Mouse (Mus musculus): ENCODE measurements at regions not wholly inside any gene's neighbourhood (a gene's known extent, or its start where the extent isn't known, plus 50 kb on each side); places are given as distances from the start of the nearest gene placed in this dataset.

DNA sequence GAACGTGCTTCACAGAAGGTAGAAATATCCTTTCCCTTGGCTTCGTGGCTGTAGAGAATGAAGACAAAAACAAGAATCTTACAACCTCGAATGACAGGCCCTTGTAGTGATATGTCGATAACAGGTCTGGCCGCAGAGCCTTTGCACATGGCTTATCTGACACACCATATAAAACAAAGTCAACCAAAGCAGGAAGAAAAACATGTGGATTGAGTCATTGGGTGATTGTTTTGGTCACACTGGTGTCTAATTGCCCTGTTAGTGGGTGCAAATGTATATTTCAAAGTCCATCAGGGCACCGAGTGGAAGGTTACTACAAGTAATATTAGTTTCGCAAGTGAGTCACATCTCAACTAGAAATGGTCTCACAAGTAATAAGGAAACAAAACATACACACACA is 569.9 kb upstream of the Itga1 start:
- DNase-seq = no peak

DNA sequence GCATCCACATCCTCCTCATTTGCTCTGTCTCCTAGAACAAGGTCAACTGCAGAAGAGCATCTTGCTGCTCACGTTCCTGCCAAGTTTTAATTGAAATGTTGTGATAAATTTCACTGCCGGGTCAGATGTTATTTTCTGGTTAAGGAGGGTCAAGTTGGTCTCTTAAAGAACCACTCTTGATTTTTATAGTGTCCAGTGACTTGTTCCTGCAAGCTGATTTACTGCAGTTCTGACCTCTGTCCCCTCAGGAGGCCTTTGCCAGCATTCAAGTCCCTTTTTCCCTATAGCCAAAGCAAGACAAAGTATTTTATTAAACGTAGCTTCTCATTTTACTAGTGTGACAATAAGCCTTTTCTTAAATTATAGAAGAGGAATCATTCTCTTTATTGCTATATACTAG is 567.8 kb upstream of the Itga1 start:
- no peak for DNase-seq

DNA sequence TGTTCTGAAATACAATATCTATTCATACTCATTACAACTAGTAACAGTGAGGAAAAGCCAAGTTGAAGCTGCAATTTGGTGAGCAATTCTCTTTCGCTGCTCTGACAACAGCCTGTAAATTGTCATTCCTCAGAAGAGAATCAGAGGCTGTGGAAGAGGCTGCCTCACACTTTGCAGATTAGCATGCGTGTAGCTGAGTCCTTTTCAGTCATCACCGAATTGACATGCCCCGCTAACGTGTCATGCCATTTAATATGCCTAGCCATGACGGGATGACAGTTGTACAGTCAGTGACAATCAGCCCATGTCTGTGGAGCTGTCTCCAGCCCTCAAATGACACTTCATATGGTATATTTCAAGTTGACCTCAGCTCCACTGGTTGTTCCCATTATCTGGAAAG is 553.4 kb upstream of the Itga1 start:
- no peak for DNase-seq

DNA sequence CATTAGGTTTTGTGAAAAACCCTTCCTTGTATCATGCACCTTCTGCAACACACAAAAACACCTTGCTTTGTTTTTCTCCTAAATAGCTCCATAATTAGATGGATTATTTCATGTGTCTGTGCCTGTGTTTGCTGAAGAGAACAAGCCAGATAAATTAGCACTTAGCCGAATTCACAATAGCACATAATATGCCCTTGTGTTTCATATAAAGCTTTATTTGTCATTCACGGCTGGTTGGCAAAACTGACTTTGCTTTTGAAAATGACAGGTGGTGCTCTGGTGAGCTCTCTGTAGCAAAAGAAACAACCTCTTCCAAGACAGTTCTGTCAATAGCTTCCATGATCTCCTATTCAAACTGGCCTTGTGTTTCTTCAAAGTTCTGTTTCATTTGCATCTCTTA is 551.2 kb upstream of the Itga1 start:
- no peak for DNase-seq

DNA sequence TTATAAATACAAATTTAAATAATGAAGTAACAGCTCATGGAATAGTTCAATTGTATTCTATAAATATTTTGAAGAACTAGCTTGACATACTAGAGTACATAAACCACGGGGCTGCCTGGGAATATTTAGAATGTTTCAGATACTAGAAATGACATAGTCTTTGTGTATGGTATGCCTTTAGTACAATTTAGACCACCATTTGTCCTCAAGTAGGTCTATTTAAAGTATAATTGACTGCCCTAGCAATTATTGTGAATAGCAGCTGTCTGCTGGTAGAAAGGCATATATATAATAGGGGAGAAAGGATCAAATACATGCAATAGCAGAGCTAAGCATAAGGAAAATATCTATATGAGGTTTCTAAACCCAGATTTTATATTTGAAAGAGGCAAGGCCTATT is 550.6 kb upstream of the Itga1 start:
- no peak for DNase-seq

DNA sequence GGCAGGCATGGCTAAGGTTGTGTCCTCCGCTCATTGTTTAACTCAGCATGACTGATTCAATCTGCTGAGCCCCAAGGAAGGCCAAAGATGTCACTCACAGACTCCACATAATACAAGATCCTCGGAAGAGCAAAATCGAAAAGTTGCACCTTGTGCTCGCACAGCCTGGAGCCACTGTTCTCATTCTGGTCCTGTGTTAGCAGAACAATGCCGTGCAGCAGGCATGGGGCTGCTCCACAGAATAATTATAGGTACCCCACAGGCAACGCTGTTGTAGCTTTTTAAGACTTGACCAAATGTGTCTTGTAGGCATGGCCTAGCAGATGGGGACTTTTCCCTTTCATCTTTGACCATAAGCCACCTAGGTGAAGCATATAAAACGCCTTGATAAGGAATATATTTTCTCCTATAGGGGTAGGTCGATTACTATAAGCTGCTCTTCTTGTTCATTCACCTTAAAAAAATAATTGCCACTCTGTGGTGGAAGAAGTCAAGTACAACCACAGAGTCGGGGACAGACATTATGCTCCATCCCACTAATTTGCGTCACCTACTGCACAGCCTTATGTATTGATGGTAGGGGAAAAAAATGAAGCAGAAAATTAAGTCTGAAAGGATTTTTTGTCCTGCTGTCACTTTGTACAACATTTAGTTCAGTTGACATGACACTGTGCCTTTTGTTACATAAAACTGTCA is 529.8 kb upstream of the Itga1 start:
- no peak for DNase-seq

DNA sequence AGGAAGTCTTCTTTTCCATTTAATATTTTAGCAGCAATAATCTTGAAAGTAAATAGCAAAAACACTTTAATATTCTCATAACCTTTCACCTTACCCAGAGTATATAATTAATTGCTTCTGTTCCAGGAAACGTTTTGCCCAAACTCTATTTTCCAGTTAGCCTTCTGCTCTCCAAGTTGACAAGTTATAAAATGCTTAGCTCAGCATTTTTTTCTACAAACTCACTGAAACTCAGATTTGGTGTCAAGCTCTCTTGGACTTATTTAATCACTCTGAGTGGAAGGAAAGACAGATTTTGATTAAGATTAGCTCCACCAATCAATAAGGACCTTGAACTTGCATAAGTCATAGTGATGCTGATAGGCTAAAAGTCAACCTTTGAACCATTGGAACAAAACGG is 528.8 kb upstream of the Itga1 start:
- no peak for DNase-seq

DNA sequence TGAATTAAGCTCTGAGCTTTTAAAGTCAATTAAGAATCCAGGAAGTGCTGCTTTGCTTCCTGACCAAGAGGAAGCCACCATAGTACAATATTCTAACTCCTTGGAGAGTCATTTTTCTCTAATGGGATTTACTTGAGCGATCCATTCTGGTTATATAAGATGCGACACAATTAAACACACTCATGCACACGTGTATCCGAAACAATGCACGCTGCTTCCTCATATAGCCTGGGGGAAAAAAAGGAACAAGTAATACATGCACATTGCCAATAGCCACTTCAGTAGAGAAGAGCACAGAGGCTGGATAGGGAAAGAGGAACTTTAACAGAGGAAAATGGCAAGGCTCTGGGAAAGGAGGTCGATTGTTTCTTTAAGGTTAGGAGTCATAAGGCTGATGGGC is 511.4 kb upstream of the Itga1 start:
- no peak for DNase-seq

DNA sequence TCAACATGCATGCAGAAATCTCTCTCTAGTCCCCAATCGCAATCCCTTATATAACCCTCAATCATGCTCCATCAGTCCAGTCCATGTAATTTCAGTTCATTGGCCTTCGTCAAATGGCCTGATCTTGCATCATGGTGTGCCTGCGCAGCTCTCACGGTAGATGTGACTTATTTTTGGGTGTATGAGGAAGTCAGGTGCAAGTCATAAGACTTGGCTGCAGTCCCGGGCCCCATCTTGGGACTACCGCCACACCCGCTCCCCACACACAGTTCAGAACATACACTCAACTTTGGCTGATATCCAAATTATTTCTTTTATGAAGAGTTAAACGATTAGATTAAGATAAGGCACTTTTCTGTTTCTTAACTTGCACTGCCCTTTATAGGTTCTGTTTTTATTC is 504.7 kb upstream of the Itga1 start:
- no peak for DNase-seq

DNA sequence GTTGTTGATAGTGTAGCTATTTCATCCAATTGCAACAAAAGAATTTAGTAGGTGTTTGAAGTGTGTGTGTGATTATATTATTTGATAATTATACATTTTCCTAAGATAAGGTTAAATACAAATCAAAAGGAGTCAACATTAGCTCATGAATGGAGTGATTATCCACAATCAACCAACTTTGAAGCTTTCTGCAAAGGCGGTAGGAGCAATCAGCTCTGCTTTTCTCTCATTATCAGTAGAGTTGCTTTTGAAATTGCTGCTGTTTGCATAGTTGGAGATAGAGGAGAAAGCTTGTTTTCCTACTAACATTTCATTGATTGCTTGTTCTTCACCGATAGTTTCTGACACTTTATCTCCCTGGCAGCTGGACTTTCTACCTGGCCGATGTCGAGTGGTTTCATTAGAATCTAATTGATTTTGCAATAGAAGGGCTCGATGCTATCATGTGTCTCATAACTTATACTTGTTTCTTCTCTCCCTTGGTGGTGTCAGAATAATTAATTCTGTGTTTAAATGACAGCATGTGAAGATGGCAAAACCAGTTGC is 493.4 kb upstream of the Itga1 start:
- no peak for DNase-seq

DNA sequence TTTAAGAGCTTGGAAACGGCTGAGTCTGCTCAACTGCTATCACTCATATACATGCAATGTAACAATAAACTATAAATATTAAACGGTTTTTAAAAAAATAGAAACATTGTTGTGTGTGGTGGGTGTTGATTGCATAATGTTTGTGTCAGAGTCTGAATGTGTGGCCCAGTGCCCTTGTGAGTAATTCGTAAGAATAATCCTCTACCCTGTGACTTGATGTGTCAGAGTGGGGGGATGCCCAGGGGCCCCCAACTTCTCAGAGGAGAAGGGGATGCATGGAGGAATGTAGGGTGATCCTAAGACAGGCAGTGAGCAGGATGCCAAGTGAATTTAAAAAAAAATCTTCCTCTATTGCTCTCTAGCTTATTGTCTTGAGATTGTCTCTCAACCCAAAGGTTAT is 474.2 kb upstream of the Itga1 start:
- DNase-seq = no peak

DNA sequence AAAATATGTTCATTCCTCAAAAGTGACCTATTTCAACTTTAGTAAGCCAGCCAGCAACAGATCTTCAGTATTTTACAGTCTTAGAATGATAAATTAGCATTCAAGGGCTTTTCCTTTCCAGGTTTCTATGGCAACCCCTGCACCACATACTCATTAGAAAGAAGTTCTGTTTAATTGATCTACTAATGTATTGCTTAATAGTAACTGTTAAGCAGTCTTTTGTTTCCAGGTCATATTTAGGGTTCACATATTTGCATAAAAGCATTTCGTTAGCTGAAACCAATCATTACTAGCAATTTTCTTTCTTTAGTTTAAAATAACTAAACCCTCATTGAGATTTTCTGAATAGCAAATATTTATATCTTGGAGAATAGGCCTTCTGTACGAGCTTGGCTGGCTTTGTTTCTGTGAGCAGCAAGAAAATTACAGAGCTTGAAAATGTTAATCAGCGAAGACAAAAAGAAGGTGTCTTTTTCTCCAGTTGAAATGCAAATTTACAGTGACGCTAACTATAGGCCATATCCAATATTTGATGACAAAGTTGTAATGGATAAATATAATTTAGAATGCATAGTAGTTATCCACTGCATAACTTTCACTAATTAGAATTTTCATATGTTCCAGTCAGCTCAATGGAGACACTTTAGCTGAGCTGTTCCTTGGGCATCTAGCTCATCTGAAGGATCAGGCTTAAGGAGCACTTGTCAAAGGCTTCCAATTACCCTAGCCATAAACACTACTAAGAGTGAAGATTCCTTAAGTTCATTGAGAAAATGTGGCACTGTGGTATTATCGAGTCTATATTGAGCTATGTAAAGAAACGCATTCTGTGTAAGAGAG is 473.5 kb upstream of the Itga1 start:
- DNase-seq = no peak

DNA sequence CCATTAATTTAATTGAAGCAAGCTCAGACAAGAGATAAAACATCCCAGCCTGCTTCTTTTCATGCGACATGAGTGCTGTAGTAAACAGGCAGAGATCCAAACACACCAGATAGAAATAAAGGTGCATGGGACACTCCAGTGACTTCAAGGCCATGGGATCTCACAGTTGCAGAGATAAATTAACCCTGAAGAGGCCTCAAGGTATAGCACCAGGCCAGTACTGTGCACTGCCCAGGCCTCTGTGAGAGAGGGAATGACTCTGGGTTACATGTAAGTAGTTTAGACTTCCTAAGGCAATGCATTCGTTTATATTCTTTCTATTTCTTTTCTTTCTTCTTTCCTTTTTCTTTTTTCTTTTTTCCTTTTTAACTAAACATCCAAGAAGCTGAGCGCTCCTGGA is 439.4 kb upstream of the Itga1 start:
- DNase-seq = no peak

DNA sequence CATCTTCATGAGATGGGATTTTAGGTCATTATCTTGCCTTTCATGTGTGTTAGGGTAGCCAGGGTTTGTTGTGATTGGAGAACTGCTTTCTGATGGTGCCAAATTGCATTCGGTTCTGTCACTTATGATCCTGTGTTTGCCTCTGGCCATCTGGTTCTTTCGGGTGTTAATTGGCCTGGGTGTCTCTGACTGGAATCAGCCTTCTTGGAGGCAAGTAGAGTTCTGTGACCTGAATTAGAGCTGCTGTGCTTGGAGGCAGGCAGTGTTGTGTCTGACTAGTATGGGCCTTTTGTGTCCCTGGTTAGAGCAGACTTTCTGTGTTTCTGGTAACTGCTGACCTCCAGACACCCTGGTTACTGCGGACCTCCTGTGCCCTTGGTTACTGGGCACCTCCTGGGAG is 434.1 kb upstream of the Itga1 start:
- no peak for DNase-seq

DNA sequence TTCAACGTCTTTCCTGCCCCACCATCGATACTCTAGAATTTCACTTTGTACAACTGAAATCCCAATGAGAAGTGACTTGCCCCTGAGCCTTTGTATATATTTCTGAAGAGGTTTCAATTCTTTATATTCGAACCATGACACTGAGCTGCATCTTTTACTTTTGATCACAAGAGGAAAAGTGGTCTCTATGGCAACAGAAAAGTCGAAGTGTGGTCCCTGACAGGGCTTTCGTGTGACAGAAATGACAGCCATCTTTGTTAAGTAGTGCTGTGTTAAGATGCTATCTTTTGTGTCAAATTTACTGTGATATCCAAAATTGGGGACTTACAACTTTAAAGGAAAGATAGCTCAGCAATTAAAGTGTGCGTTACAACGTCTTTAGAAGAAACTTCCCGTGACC is 412.1 kb upstream of the Itga1 start:
- DNase-seq = no peak

DNA sequence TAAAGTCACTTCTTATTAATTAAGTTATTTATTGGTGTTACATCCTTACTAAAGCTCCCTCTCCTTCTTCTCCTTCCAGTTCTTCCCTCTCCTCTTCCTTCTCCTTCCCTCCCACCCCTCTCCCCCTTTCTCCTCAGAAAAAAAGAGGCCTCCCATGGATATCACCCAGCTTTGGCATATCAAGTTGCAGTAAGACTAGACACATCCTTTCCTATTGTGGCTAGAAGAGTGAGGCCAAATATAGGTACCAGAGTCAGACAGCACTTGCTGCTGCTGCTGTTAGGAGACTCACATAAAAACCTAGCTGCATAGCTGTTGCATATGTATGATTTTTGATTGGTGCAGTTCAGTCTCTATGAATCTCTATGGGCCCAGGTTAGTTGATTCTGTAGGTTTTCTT is 410.4 kb upstream of the Itga1 start:
- DNase-seq = no peak

DNA sequence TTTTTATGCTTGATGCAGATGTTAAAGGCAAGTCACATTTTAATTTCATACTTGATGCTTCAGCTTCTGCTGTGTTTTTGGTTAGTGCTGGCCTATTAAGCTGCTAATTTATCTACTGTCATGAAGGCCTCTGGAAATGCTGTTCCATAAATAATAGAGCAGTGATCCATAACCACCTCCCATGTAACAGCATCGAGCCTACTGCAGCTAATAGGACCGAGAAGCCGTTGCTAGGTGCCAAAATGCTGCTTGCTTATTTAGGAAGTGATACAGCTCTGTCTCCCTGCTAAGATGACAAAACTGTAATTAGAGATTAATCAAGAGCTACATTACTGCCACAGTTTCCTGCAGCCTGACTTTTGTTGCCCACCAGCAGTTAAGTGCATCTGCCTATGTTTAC is 406.9 kb upstream of the Itga1 start:
- no peak for DNase-seq

DNA sequence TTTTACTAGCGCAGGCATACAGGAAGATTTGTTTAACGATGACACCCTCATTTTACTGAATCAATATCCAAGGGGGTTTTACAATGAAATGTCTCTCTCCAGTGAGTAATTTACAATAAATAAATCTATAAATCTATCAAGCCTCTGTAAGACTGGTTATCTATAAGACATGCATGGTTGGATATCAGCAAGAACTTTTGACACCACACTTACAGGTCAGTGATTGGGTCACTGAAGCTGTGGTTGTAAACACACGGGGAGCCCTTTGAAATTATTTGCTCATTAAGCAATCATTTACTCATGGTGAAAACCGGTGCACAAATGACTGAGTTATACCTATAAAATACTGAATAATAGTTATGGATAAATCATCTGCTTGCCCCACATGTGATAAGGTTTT is 392.6 kb upstream of the Itga1 start:
- no peak for DNase-seq

DNA sequence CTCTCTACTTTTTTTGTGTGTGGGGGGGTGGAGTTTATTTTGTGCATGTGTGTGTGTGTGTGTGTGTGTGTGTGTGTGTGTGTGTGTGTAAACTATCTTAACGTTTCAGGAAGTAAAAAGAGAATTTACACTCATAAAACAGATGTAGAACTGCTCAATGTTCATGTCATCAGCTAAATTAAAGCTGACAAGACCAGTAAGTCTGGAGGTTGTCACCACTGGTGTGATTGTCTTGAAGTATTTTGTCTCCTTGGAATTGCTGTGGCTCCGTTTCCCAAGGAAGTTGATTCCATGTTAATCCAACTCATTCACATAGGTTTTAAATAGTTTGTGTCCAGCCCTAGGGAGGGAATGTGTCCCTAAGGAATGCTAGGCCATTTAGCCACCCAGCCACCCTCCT is 374.1 kb upstream of the Itga1 start:
- DNase-seq = no peak

DNA sequence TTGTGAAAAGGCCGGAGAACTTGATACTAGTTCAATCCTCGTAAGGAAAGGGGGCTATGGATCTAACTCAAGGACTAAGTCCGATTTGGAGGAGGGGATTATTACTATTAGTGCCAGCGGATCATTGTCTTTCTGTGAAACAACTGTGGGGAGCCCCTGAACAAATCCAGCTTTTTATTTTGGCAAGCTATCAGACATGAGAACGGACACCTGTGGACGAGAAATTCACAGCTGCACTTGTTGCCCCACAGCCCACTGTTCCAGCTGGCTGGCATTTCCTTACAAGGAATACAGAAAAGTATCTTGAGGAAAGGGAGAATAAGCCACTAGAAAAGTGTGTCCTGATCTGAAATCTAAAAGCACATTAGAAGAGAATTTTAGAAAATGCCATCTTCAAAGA is 363.9 kb upstream of the Itga1 start:
- DNase-seq = no peak

DNA sequence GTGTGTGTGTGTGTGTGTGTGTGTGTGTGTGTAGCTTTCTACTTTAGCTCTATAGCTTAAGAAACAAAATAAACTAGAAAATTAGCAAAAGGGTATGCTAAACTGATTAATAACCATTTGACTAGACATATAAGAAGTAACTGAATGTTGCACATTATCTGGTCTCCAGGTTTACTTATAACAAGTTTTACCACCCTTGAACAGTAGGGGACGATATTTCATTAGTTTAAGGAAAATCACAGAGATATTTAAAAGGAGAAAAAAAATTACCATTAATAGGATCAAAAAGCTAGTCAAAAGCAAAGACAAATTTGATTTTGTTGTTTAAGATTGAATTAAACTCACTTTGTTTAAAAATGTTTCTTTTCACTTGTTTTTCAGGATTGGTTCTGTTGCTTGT is 349.5 kb upstream of the Itga1 start:
- DNase-seq = no peak

DNA sequence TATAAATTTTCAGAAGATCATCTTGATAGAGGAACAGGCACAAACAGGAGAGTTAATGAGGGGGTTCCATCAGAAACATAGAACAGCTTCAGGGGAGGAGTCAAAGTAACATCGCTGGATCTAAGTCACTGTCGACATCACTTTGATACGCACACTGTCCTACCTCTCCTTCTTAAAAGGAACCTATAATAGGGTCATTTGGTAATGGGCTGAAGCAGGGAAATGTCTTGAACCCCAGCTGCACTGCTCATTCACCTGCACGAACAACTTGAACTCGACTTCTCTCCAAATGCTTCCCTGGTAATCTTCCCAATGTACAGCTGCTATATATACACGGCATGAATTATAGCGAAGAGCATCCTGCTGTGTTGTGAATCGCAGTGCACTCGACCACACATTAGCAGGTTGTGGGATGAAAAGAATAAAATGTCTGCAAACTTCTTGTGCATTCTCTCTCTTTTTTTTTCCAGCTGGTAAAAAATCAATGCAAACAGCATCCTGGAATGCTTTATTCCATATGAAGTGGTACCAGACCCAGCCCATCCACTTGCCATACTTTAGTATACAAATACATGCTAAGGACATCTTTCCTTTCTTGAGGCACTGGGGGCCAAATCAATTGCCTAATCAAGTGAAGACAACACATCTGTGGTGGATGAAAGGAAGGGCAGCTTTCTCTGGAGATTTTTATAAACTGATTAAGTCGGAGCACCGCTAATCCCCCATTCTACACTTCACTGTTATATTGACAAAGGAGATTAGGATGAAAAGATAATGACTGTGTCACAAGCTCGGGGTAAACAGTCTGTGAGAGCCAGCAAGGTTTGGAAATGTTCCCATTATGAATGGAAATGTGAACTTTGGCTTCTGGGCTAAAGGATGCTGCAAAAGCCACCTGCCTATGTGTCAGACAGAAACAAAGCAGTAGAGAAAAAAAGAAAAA is 325.6 kb upstream of the Itga1 start:
- DNase-seq = no peak

Measured in cerebellum, adult 9-10 months (tissue).